Mouse (Mus musculus): ENCODE data around the gene Slc29a4. TPM values are rescaled to one million over a fixed set of nuclear protein-coding genes. Genes with fewer than 3 reads are reported as not detected.
A peak's percentile ranks its signal among the peaks of the same experiment; 100 is the strongest.

The Slc29a4 gene
- polyA plus RNA-seq, 1 experiment: 0.67 TPM

DNA sequence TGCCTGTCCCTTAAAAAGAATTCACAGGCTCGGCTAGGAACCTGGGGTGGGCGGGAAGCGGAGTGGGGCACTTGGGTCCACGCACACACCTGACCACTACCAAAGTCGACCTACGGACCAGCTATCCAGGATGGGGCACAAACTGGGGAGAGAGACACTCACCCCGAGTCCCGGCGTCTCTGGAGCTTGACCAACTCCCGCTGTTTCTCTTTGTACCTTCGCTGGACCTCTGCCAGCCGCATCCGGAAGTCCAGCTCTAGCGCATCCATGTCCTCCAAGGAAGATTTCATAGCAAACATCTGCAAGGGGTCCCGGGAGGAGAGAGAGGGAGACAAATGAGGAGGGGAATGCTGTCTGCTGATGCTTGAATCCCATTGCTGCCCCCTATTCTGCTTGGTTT is 72.6 kb downstream of the Slc29a4 start:
- no peaks in the 10 kb centered on the region for H3K27me3 ChIP-seq (ENCODE audit: control insufficient read depth, insufficient read depth, low read length)
- peaks cover 16% of the 10 kb centered on the region for H3K4me1 ChIP-seq (ENCODE audit: control insufficient read depth, insufficient read depth, low read length)
- peak overlapping the region; percentile 51 for H3K4me3 ChIP-seq (ENCODE audit: control insufficient read depth, low read depth, low read length)
- no peak overlapping the region for H3K27ac ChIP-seq (ENCODE audit: control insufficient read depth, insufficient read depth, low read depth, low read length)
- no peaks in the 10 kb centered on the region for H3K36me3 ChIP-seq (ENCODE audit: control insufficient read depth, insufficient read depth, low read length)
- TF ChIP-seq CTCF (IDR thresholded peaks at IDR 0.05; ENCODE audit: control insufficient read depth, insufficient read depth, insufficient replicate concordance, low read depth, low read length): no peak
- no peak for TF ChIP-seq POLR2A (IDR thresholded peaks at IDR 0.05; ENCODE audit: control insufficient read depth, low read depth, low read length)

DNA sequence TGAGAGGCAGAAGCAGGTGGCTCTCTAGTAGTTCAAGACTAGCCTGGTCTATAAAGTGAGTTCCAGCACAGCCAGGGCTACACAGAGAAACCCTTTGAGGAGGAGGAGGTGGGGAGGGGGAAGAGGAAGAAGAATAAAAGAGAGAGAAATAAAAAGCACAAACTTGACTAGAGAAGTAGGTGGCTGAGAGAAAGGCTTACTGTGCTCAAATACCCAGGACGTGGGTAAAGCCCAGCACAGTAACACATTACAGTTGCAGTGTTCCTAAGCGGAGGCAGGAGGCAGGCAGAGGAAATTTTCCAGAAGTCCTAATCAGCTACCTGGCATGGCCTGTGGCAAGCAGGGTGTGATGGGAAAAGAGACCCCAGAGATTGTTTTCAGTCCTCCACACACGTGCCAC is 74.4 kb downstream of the Slc29a4 start:
- Histone ChIP-seq H3K36me3 (ENCODE audit: control insufficient read depth, insufficient read depth, low read length) (no peaks in the 10 kb centered on the region), H3K4me3 (ENCODE audit: control insufficient read depth, low read depth, low read length) (no peak overlapping the region), H3K4me1 (ENCODE audit: control insufficient read depth, insufficient read depth, low read length) (peaks cover 16% of the 10 kb centered on the region), H3K27ac (ENCODE audit: control insufficient read depth, insufficient read depth, low read depth, low read length) (no peak overlapping the region), H3K27me3 (ENCODE audit: control insufficient read depth, insufficient read depth, low read length) (no peaks in the 10 kb centered on the region)
- no peak for TF ChIP-seq POLR2A (IDR thresholded peaks at IDR 0.05; ENCODE audit: control insufficient read depth, low read depth, low read length)
- no peak for TF ChIP-seq CTCF (IDR thresholded peaks at IDR 0.05; ENCODE audit: control insufficient read depth, insufficient read depth, insufficient replicate concordance, low read depth, low read length)

DNA sequence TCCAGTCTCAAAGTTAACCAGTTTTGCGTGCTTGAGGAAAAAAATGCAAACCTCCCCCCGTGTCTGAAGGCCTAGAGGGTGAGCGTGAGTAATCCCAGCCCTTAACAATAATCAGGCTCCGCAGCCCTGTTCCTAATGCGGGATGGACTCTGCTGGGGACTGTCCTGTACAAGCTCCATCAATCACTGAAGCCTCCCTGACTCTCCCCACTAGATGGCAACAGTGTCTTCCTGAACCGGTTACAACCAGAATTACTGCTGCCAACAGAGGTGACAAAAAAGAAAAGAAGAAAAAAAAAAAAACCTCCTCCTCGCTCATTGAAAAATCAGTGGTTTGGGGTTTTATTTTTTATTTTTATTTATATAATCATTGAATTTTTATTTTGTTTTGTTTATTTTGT is 75.6 kb downstream of the Slc29a4 start:
- Histone ChIP-seq H3K36me3 (ENCODE audit: control insufficient read depth, insufficient read depth, low read length) (no peaks in the 10 kb centered on the region), H3K27ac (ENCODE audit: control insufficient read depth, insufficient read depth, low read depth, low read length) (no peak overlapping the region), H3K4me1 (ENCODE audit: control insufficient read depth, insufficient read depth, low read length) (peaks cover 16% of the 10 kb centered on the region), H3K27me3 (ENCODE audit: control insufficient read depth, insufficient read depth, low read length) (no peaks in the 10 kb centered on the region), H3K4me3 (ENCODE audit: control insufficient read depth, low read depth, low read length) (no peak overlapping the region)
- no peak for TF ChIP-seq POLR2A (IDR thresholded peaks at IDR 0.05; ENCODE audit: control insufficient read depth, low read depth, low read length)
- TF ChIP-seq CTCF (IDR thresholded peaks at IDR 0.05; ENCODE audit: control insufficient read depth, insufficient read depth, insufficient replicate concordance, low read depth, low read length): 0 out of 2 replicates have a peak, but pooled peaks have one; percentile 6

DNA sequence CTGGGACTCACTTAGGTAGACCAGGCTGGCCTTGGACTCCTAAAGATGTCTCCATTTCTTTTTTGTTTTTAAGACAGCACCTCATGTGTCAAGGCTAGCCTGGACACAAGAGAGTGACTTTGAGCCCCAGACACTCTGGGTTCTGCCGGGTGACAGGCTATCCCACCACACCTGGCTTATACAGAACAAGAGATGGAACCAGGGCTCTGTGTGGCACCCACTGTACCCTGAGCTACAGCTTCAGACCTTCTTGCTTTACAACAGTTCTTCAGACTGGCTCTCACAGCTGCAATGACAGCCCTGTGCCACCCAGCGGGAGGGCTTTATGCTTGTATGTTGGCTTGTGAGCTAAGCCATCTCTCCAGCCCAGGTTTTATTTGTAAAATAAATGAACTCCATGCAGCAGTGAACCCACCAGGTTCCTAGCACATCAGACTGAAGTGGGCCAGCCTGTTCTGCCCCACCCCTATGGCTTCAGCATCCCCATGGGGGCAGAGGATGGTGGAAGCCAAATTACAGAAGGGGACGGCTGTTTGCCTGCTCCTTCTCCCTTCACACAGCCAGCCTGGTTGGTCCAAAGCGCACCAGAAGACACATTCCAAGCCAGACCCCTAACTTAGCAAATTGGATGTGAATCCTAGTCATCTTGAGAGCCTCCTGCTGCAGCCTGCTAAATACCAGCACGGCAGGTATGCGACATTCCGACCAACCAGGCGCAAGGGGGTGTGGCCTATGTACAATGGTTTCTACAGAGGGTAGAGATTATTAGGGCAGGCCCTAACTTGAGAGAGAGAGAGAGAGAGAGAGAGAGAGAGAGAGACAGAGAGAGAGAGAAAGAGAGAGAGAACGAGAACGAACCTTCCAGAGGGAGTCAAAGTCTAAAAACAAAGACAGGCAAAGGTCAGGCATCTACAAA is 76.3 kb downstream of the Slc29a4 start:
- no peaks in the 10 kb centered on the region for H3K27me3 ChIP-seq (ENCODE audit: control insufficient read depth, insufficient read depth, low read length)
- no peaks in the 10 kb centered on the region for H3K36me3 ChIP-seq (ENCODE audit: control insufficient read depth, insufficient read depth, low read length)
- H3K4me1 ChIP-seq (ENCODE audit: control insufficient read depth, insufficient read depth, low read length): peaks cover 16% of the 10 kb centered on the region
- H3K4me3 ChIP-seq (ENCODE audit: control insufficient read depth, low read depth, low read length): no peak overlapping the region
- no peak overlapping the region for H3K27ac ChIP-seq (ENCODE audit: control insufficient read depth, insufficient read depth, low read depth, low read length)
- TF ChIP-seq CTCF (IDR thresholded peaks at IDR 0.05; ENCODE audit: control insufficient read depth, insufficient read depth, insufficient replicate concordance, low read depth, low read length): no peak
- TF ChIP-seq POLR2A (IDR thresholded peaks at IDR 0.05; ENCODE audit: control insufficient read depth, low read depth, low read length): no peak

DNA sequence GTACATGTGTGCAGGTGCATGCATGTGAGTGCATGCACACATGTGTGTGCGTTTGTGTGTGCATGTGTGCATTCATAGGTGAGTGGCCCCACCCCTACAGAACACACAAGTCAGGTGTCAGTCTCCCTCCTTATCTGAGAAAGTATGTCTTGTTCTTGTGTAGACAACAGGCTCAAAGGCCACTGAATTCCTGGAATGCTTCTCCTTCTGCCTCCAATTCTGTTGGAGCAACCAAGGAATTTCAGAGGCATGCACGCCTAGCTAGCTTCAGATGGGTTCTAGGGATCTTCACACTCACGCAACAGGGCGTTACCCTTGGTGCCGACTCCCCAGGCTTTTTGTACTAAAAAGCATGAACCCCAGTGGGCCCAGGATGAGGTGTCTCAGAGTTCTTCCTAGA is 77.3 kb downstream of the Slc29a4 start:
- Histone ChIP-seq H3K4me3 (ENCODE audit: control insufficient read depth, low read depth, low read length) (no peak overlapping the region), H3K27me3 (ENCODE audit: control insufficient read depth, insufficient read depth, low read length) (no peaks in the 10 kb centered on the region), H3K36me3 (ENCODE audit: control insufficient read depth, insufficient read depth, low read length) (no peaks in the 10 kb centered on the region), H3K27ac (ENCODE audit: control insufficient read depth, insufficient read depth, low read depth, low read length) (no peak overlapping the region), H3K4me1 (ENCODE audit: control insufficient read depth, insufficient read depth, low read length) (peaks cover 16% of the 10 kb centered on the region)
- TF ChIP-seq CTCF (IDR thresholded peaks at IDR 0.05; ENCODE audit: control insufficient read depth, insufficient read depth, insufficient replicate concordance, low read depth, low read length): no peak
- TF ChIP-seq POLR2A (IDR thresholded peaks at IDR 0.05; ENCODE audit: control insufficient read depth, low read depth, low read length): no peak

DNA sequence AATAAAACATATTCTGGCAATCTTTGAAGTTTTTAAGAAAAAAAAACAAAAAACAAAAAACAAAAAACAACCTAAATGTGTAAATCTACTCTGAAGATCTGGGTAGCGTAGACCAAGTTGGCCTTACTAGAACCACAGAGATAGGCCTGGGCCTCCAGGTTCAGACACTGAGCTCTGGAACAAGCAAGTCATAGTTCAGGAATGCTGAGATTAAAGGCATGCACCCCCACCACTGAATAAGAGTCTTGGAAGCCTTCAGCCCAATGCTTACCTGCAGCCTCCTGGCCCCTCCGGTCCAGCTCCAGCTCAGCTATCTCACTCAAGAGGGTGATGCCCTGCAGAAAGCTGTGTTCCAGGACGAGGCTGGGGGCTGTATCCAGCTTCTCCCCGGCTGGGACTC is 78.7 kb downstream of the Slc29a4 start:
- Histone ChIP-seq H3K4me1 (ENCODE audit: control insufficient read depth, insufficient read depth, low read length) (peaks cover 13% of the 10 kb centered on the region), H3K27me3 (ENCODE audit: control insufficient read depth, insufficient read depth, low read length) (no peaks in the 10 kb centered on the region), H3K4me3 (ENCODE audit: control insufficient read depth, low read depth, low read length) (peak overlapping the region; percentile 71), H3K36me3 (ENCODE audit: control insufficient read depth, insufficient read depth, low read length) (no peaks in the 10 kb centered on the region), H3K27ac (ENCODE audit: control insufficient read depth, insufficient read depth, low read depth, low read length) (no peak overlapping the region)
- no peak for TF ChIP-seq POLR2A (IDR thresholded peaks at IDR 0.05; ENCODE audit: control insufficient read depth, low read depth, low read length)
- TF ChIP-seq CTCF (IDR thresholded peaks at IDR 0.05; ENCODE audit: control insufficient read depth, insufficient read depth, insufficient replicate concordance, low read depth, low read length): no peak

DNA sequence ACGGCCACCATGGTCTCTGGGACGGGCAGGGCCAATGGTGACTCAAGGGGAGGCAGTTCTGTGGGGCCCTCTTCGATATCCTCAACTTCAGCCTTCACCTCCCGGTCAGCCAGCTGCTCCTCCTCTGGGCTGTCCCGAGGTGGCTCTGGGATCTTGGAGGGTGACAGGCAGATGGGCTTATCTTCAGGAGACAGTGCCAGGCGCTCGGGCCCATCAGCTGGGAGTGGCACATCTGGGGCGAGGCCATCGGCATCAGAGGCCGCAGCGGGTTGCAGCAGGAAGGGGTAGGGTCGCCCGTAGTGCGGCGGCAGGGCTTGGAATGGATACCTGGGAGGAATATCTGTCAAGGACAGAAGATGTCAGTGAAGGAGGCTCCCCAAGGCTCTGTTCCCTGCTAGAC is 79.7 kb downstream of the Slc29a4 start:
- H3K27ac ChIP-seq (ENCODE audit: control insufficient read depth, insufficient read depth, low read depth, low read length): no peak overlapping the region
- TF ChIP-seq CTCF (IDR thresholded peaks at IDR 0.05; ENCODE audit: control insufficient read depth, insufficient read depth, insufficient replicate concordance, low read depth, low read length) (no peak), POLR2A (IDR thresholded peaks at IDR 0.05; ENCODE audit: control insufficient read depth, low read depth, low read length) (no peak)
- peak overlapping the region; percentile 71 for H3K4me3 ChIP-seq (ENCODE audit: control insufficient read depth, low read depth, low read length)
- peaks cover 13% of the 10 kb centered on the region for H3K4me1 ChIP-seq (ENCODE audit: control insufficient read depth, insufficient read depth, low read length)
- no peaks in the 10 kb centered on the region for H3K27me3 ChIP-seq (ENCODE audit: control insufficient read depth, insufficient read depth, low read length)
- H3K36me3 ChIP-seq (ENCODE audit: control insufficient read depth, insufficient read depth, low read length): no peaks in the 10 kb centered on the region

Other genes starting within 250 kb of the Slc29a4 start
- gene Ap5z1, start 228.6 kb upstream of the Slc29a4 start, polyA plus RNA-seq (2012; rRNA removed): 11.7 and 13.4 TPM in 2 replicates
- 139 and 155 TPM in 2 replicates for gene Papolb, start 162.4 kb upstream of the Slc29a4 start, polyA plus RNA-seq (2012; rRNA removed)
- 38.0 and 38.2 TPM in 2 replicates for gene Radil, start 141.4 kb upstream of the Slc29a4 start, polyA plus RNA-seq (2012; rRNA removed)
- gene Mmd2, start 83.7 kb upstream of the Slc29a4 start, polyA plus RNA-seq (2012; rRNA removed): 19.6 and 25.6 TPM in 2 replicates
- 60.6 and 61.0 TPM in 2 replicates for gene Wipi2, start 64.8 kb upstream of the Slc29a4 start, polyA plus RNA-seq (2012; rRNA removed)
- 35.9 and 39.9 TPM in 2 replicates for gene Tnrc18, start 125.2 kb downstream of the Slc29a4 start, polyA plus RNA-seq (2012; rRNA removed)
- gene Fbxl18, start 202.9 kb downstream of the Slc29a4 start, polyA plus RNA-seq (2012; rRNA removed): 8.5 and 8.9 TPM in 2 replicates
- gene Actb, start 214.2 kb downstream of the Slc29a4 start, polyA plus RNA-seq (2012; rRNA removed): 1,383 and 1,491 TPM in 2 replicates